Mouse (Mus musculus) myocyte (in vitro differentiated cells): ENCODE data around the gene 6430571L13Rik.

ENCODE experiments used
- CEBPB ChIP-seq: IDR thresholded peaks from 2 replicates; pipeline ENCODE4 v1.6.1; 2011; ENCODE audit warnings: mild to moderate bottlenecking, moderate library complexity; ENCODE audit not compliant: poor library complexity, insufficient read depth, severe bottlenecking
- E2F4 ChIP-seq: IDR thresholded peaks from one replicate; pipeline ENCODE4 v1.6.1; 2011; ENCODE audit warnings: mild to moderate bottlenecking, control low read depth, moderate library complexity; ENCODE audit not compliant: insufficient read depth
- MAX ChIP-seq: IDR thresholded peaks from one replicate; pipeline ENCODE4 v1.6.1; 2011; ENCODE audit warnings: low read depth, mild to moderate bottlenecking, control low read depth
- MYOD1 ChIP-seq, 3 experiments: IDR thresholded peaks; one replicate each; pipeline ENCODE4 v1.6.1; 2011; ENCODE audit warnings: control low read depth in 2 of 3, low read depth in 2 of 3, mild to moderate bottlenecking in 2 of 3, moderate library complexity in 1 of 3; ENCODE audit not compliant: insufficient read length in 2 of 3, control insufficient read depth in 1 of 3
- MYOG ChIP-seq, 3 experiments: IDR thresholded peaks; one replicate each; pipeline ENCODE4 v1.6.1; 2011; ENCODE audit warnings: control low read depth in 2 of 3, low read depth in 2 of 3, mild to moderate bottlenecking in 2 of 3; ENCODE audit not compliant: insufficient read length in 2 of 3, control insufficient read depth in 1 of 3, insufficient read depth in 1 of 3
- POLR2A ChIP-seq: IDR thresholded peaks from one replicate; pipeline ENCODE4 v1.6.1; 2011; ENCODE audit warnings: low read depth, mild to moderate bottlenecking, control low read depth, moderate library complexity; ENCODE audit not compliant: insufficient read length
- POLR2AphosphoS2 ChIP-seq: IDR thresholded peaks from one replicate; pipeline ENCODE4 v1.6.1; 2011; ENCODE audit warnings: low read depth, control low read depth; ENCODE audit not compliant: insufficient read length
- REST ChIP-seq: IDR thresholded peaks from one replicate; pipeline ENCODE4 v1.6.1; 2011; ENCODE audit warnings: mild to moderate bottlenecking, control low read depth, moderate library complexity; ENCODE audit not compliant: insufficient read depth, insufficient read length
- TCF12 ChIP-seq: IDR thresholded peaks from one replicate; pipeline ENCODE4 v1.6.1; 2011; ENCODE audit warnings: mild to moderate bottlenecking, control low read depth; ENCODE audit not compliant: poor library complexity, insufficient read depth, severe bottlenecking
- TCF3 ChIP-seq: IDR thresholded peaks from one replicate; pipeline ENCODE4 v1.6.1; 2011; ENCODE audit warnings: low read depth, control low read depth; ENCODE audit not compliant: insufficient read length
- USF1 ChIP-seq: IDR thresholded peaks from one replicate; pipeline ENCODE4 v1.6.1; 2011; ENCODE audit warnings: low read depth, mild to moderate bottlenecking, control low read depth, moderate library complexity

DNA sequence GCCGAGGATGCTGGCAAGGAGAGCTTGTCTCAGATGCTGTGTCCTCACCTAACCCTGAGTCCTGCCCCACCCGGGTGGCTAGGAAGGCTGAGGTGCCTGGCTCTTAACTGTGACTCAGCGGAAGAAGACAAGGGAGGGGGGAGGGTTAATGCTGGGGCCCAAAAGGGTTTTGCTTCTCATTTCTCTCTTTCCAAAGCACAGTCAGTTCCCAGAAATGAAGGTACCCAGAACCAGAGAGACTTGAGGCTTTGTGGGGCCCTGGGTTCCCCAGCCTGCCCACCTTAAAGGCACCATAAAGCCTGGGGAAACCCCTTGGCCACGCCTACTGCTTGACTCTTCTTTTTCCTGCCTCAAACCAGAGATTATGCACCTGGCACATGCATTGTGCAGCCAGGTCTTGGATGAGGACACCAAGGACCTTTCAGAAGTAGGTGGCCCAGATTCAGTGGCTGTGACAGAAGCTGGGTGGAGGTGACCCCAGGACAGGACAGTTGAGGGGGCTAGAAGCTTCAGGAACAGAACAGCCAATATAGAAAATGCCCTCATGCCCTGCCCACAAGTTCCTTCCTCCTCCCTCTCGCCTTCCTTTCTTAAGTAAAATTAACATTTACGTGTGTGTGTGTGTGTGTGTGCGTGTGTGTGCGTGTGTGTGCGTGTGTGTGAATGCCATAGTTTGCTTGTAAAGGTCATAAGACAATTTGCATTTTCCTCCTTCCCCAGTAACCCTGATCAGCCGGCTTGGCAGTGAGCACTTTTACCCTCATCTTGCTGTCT, 27.4 kb upstream of the 6430571L13Rik start:
- no peak for TF ChIP-seq POLR2A
- TF ChIP-seq E2F4: no peak
- TF ChIP-seq POLR2AphosphoS2: no peak
- no peak for TF ChIP-seq MYOG (IDR thresholded peaks at IDR 0.05; ENCODE audit: control insufficient read depth in 1 of 3, insufficient read depth in 1 of 3, insufficient read length in 2 of 3, low read depth in 2 of 3)
- no peak for TF ChIP-seq MAX
- TF ChIP-seq USF1: no peak
- no peak for TF ChIP-seq MYOD1 (IDR thresholded peaks at IDR 0.05; ENCODE audit: control insufficient read depth in 1 of 3, insufficient read length in 2 of 3, low read depth in 2 of 3)
- no peak for TF ChIP-seq TCF3
- TF ChIP-seq REST: no peak
- TF ChIP-seq CEBPB: no peak
- no peak for TF ChIP-seq TCF12
